ENCODE assay signal across 8 mouse cellular contexts in genomic region chr14:20733041-20733951, GRCm38 (mm10). TPM values are rescaled to one million over a fixed set of nuclear protein-coding genes. Genes with fewer than 3 reads are reported as not detected.
DNase-seq lines count a peak whose midpoint lies in the region; ATAC-seq and TF ChIP-seq lines count a peak whose summit lies in the region.

No protein-coding gene starts in this region.

- TF ChIP-seq CTCF in spleen, adult 2 months (IDR thresholded peaks at IDR 0.05; ENCODE audit: extremely low read depth, insufficient read depth, insufficient read length, insufficient replicate concordance): no peak

- peaks cover 13% of the 10 kb centered on the region for H3K36me3 ChIP-seq in spleen, adult 2 months (ENCODE audit: control insufficient read depth, insufficient read depth, low read length)
- H3K36me3 ChIP-seq in embryonic facial prominence, embryonic 11.5 days (replicated peaks; ENCODE audit: control insufficient read depth, insufficient read depth, low read depth, low read length): peaks cover 11% of the 10 kb centered on the region
- H3K36me3 ChIP-seq in hindbrain, embryonic 15.5 days: peaks cover 44% of the 10 kb centered on the region

- peak overlapping the region; percentile 92 for H3K4me3 ChIP-seq in spleen, adult 2 months (ENCODE audit: extremely low read depth, insufficient read depth, insufficient read length)
- H3K4me3 ChIP-seq in embryonic facial prominence, embryonic 11.5 days (ENCODE audit: low read depth, low read length): peak overlapping the region; percentile 86
- H3K4me3 ChIP-seq in hindbrain, embryonic 15.5 days: peak overlapping the region; percentile 67

- intact Hi-C loops in left cerebral cortex, postnatal 36 days (cut with DNase I): loop anchor here (5.0 kb wide), 1 partner anchor 59 kb away; the partner anchor contains the start of gene Camk2g

- H3K4me1 ChIP-seq in spleen, adult 2 months (ENCODE audit: control insufficient read depth, insufficient read depth, insufficient read length): peaks cover 3% of the 10 kb centered on the region; the same call in 1 of the 2 replicates
- no peaks in the 10 kb centered on the region for H3K4me1 ChIP-seq in embryonic facial prominence, embryonic 11.5 days (ENCODE audit: control insufficient read depth, insufficient read depth, low read length)
- H3K4me1 ChIP-seq in hindbrain, embryonic 15.5 days (replicated peaks): peaks cover 18% of the 10 kb centered on the region

- no peak for DNase-seq in spleen, adult 2 months (ENCODE audit: low read depth in 1 of 2, low spot score in 2 of 2)
- DNase-seq in spleen, postnatal 14 days (ENCODE audit: low spot score in 2 of 2): no peak
- DNase-seq in embryonic facial prominence, embryonic 11.5 days (ENCODE audit: low spot score): peak; percentile 12
- DNase-seq in layer of hippocampus, adult 8-10 months (ENCODE audit: low spot score in 2 of 2): no peak
- DNase-seq in cerebellum, postnatal 10 days: no peak
- no peak for DNase-seq in left cerebral cortex, postnatal 36 days (ENCODE audit: low spot score in 2 of 2)

- WGBS in spleen, adult 2 months: 33% methylated on average over 12 of the region's 12 CpGs
- WGBS in embryonic facial prominence, embryonic 11.5 days: 52% methylated on average over 12 of the region's 12 CpGs
- WGBS in hindbrain, embryonic 15.5 days: 50% methylated on average over 12 of the region's 12 CpGs

- no peak for TF ChIP-seq POLR2A in spleen, adult 2 months (IDR thresholded peaks at IDR 0.05; ENCODE audit: low read depth, low read length)

- no peaks in the 10 kb centered on the region for H3K27me3 ChIP-seq in spleen, adult 2 months (ENCODE audit: control insufficient read depth, insufficient read depth, low read length)
- H3K27me3 ChIP-seq in embryonic facial prominence, embryonic 11.5 days (ENCODE audit: control insufficient read depth, insufficient read depth, low read length): no peaks in the 10 kb centered on the region
- no peaks in the 10 kb centered on the region for H3K27me3 ChIP-seq in hindbrain, embryonic 15.5 days

- no peaks in the 10 kb centered on the region for H3K9me3 ChIP-seq in embryonic facial prominence, embryonic 11.5 days (replicated peaks; ENCODE audit: control insufficient read depth, low read length)
- no peaks in the 10 kb centered on the region for H3K9me3 ChIP-seq in hindbrain, embryonic 15.5 days

- H3K27ac ChIP-seq in spleen, adult 2 months (ENCODE audit: insufficient read depth, low read length): peak overlapping the region; percentile 93; the same call in 1 of the 2 replicates
- H3K27ac ChIP-seq in embryonic facial prominence, embryonic 11.5 days (replicated peaks; ENCODE audit: low read depth, low read length): peak overlapping the region; percentile 84
- peak overlapping the region; percentile 90 for H3K27ac ChIP-seq in hindbrain, embryonic 15.5 days (replicated peaks)

- peak overlapping the region; percentile 92 for H3K9ac ChIP-seq in embryonic facial prominence, embryonic 11.5 days (replicated peaks; ENCODE audit: low read length)
- H3K9ac ChIP-seq in hindbrain, embryonic 15.5 days: peak overlapping the region; percentile 79

- H3K4me2 ChIP-seq in embryonic facial prominence, embryonic 11.5 days (ENCODE audit: low read depth, low read length): peak overlapping the region; percentile 90
- H3K4me2 ChIP-seq in hindbrain, embryonic 15.5 days: peak overlapping the region; percentile 81

- no peak for ATAC-seq in embryonic facial prominence, embryonic 11.5 days (replicated peaks; ENCODE audit: insufficient number of reproducible peaks, low FRiP score, low TSS enrichment, low read depth)
- ATAC-seq in hindbrain, embryonic 15.5 days (ENCODE audit: low FRiP score, low read depth): no peak
- ATAC-seq in megakaryocyte-erythroid progenitor cell, adult 5-6 weeks (replicated peaks; ENCODE audit: low FRiP score, low TSS enrichment, poor library complexity, severe bottlenecking): peak; percentile 64

RNA-seq across cellular contexts. Expression of gene Ndst2, which starts 1.1 kb away (rescaled TPM):
- 41.6 and 43.2 TPM in 2 replicates for polyA plus RNA-seq in spleen, adult 2 months (2012; rRNA removed)
- polyA plus RNA-seq in embryonic facial prominence, embryonic 11.5 days (2014; fragmentation: Nextera tagmentation; extraction: Ambion mirVana): 23.3 and 24.5 TPM in 2 replicates
- 18.6 and 19.9 TPM in 2 replicates for polyA plus RNA-seq in hindbrain, embryonic 15.5 days (2015; fragmentation: Nextera tagmentation; extraction: Ambion mirVana)
- 81.5 and 88.9 TPM in 2 replicates for total RNA-seq in megakaryocyte-erythroid progenitor cell, adult 5-6 weeks (2014; fragmentation: Nextera tagmentation)
- total RNA-seq in megakaryocyte-erythroid progenitor cell, adult 5-6 weeks (2017): 15.1 and 19.4 TPM in 2 replicates
- 10 to 100 TPM; 16.6 to 24.3 (median 18.3) TPM for total RNA-seq in layer of hippocampus, adult 8-10 months (2022)
- total RNA-seq in left cerebral cortex, postnatal 36 days (2021): 10 to 100 TPM; 17.4 to 20.5 TPM

RNA-seq across cellular contexts. Expression of gene Zswim8, which starts 25.9 kb away (rescaled TPM):
- 177 and 225 TPM in 2 replicates for polyA plus RNA-seq in spleen, adult 2 months (2012; rRNA removed)
- polyA plus RNA-seq in embryonic facial prominence, embryonic 11.5 days (2014; fragmentation: Nextera tagmentation; extraction: Ambion mirVana): 21.6 and 24.3 TPM in 2 replicates
- polyA plus RNA-seq in hindbrain, embryonic 15.5 days (2015; fragmentation: Nextera tagmentation; extraction: Ambion mirVana): 45.1 and 46.9 TPM in 2 replicates
- total RNA-seq in megakaryocyte-erythroid progenitor cell, adult 5-6 weeks (2014; fragmentation: Nextera tagmentation): 34.3 and 35.6 TPM in 2 replicates
- total RNA-seq in megakaryocyte-erythroid progenitor cell, adult 5-6 weeks (2017): 16.5 and 22.0 TPM in 2 replicates
- 100 to 1,000 TPM; 170 to 210 (median 191) TPM for total RNA-seq in layer of hippocampus, adult 8-10 months (2022)
- 100 to 1,000 TPM; 131 to 196 TPM for total RNA-seq in left cerebral cortex, postnatal 36 days (2021)

RNA-seq across cellular contexts. Expression of gene Chchd1, which starts 30.5 kb away (rescaled TPM):
- 12.6 and 15.5 TPM in 2 replicates for polyA plus RNA-seq in spleen, adult 2 months (2012; rRNA removed)
- polyA plus RNA-seq in embryonic facial prominence, embryonic 11.5 days (2014; fragmentation: Nextera tagmentation; extraction: Ambion mirVana): 254 and 257 TPM in 2 replicates
- polyA plus RNA-seq in hindbrain, embryonic 15.5 days (2015; fragmentation: Nextera tagmentation; extraction: Ambion mirVana): 172 and 184 TPM in 2 replicates
- total RNA-seq in megakaryocyte-erythroid progenitor cell, adult 5-6 weeks (2014; fragmentation: Nextera tagmentation): 202 and 239 TPM in 2 replicates
- 102 and 122 TPM in 2 replicates for total RNA-seq in megakaryocyte-erythroid progenitor cell, adult 5-6 weeks (2017)
- total RNA-seq in layer of hippocampus, adult 8-10 months (2022): 10 to 100 TPM; 47.7 to 53.5 (median 51.3) TPM
- total RNA-seq in left cerebral cortex, postnatal 36 days (2021): 10 to 100 TPM; 45.5 to 50.4 TPM

RNA-seq across cellular contexts. Expression of gene Fut11, which starts 38.5 kb away (rescaled TPM):
- polyA plus RNA-seq in spleen, adult 2 months (2012; rRNA removed): 10.5 and 20.8 TPM in 2 replicates
- polyA plus RNA-seq in embryonic facial prominence, embryonic 11.5 days (2014; fragmentation: Nextera tagmentation; extraction: Ambion mirVana): 19.9 and 21.0 TPM in 2 replicates
- polyA plus RNA-seq in hindbrain, embryonic 15.5 days (2015; fragmentation: Nextera tagmentation; extraction: Ambion mirVana): 29.8 and 30.4 TPM in 2 replicates
- 6.7 and 8.6 TPM in 2 replicates for total RNA-seq in megakaryocyte-erythroid progenitor cell, adult 5-6 weeks (2014; fragmentation: Nextera tagmentation)
- 2.7 and 3.7 TPM in 2 replicates for total RNA-seq in megakaryocyte-erythroid progenitor cell, adult 5-6 weeks (2017)
- 10 to 100 TPM; 14.6 to 15.8 (median 15.0) TPM for total RNA-seq in layer of hippocampus, adult 8-10 months (2022)
- total RNA-seq in left cerebral cortex, postnatal 36 days (2021): 10 to 100 TPM; 16.7 to 18.7 TPM

RNA-seq across cellular contexts. Expression of gene Sec24c, which starts 59.2 kb away (rescaled TPM):
- polyA plus RNA-seq in spleen, adult 2 months (2012; rRNA removed): 181 and 239 TPM in 2 replicates
- 73.7 and 76.8 TPM in 2 replicates for polyA plus RNA-seq in embryonic facial prominence, embryonic 11.5 days (2014; fragmentation: Nextera tagmentation; extraction: Ambion mirVana)
- 89.5 and 101 TPM in 2 replicates for polyA plus RNA-seq in hindbrain, embryonic 15.5 days (2015; fragmentation: Nextera tagmentation; extraction: Ambion mirVana)
- 99.9 and 104 TPM in 2 replicates for total RNA-seq in megakaryocyte-erythroid progenitor cell, adult 5-6 weeks (2014; fragmentation: Nextera tagmentation)
- 50.4 and 55.1 TPM in 2 replicates for total RNA-seq in megakaryocyte-erythroid progenitor cell, adult 5-6 weeks (2017)
- 100 to 1,000 TPM; 107 to 130 (median 112) TPM for total RNA-seq in layer of hippocampus, adult 8-10 months (2022)
- total RNA-seq in left cerebral cortex, postnatal 36 days (2021): 100 to 1,000 TPM in 1 of 2 experiments, 10 to 100 TPM in 1; 94.0 to 126 TPM
